Mouse (Mus musculus): ENCODE measurements around the gene Ssh2.
A peak's percentile ranks its signal among the peaks of the same experiment; 100 is the strongest.

Ssh2 gene

DNA sequence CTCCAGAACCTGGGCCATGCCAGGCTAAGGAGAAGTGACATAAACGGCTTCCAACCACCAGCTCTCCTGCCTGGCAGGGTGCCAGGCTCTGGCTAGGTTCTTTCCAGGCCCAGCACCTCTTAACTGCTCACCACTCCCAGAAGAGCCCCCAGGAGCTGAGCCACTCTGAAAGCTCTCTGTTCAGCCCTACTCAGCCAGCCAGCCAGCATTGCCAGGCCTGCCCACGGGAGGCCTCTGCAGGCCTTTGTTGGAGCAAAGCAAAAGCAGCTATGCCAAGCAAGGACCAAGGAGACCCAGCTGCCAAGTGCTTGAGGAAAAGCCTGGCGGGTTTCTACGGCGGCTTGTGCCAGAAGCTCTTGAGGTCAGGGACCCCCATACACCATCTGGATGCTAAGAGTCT is 270.7 kb downstream of the Ssh2 start:
- peaks cover 54% of the 10 kb centered on the region for H3K4me1 ChIP-seq (replicated peaks; ENCODE audit: low read depth, low read length)
- TF ChIP-seq POU5F1 (IDR thresholded peaks at IDR 0.05; ENCODE audit: borderline replicate concordance, low read length) (no peak), NANOG (IDR thresholded peaks at IDR 0.05; ENCODE audit: borderline replicate concordance, low read length) (no peak), CTCF (conservative IDR thresholded peaks at IDR 0.05; ENCODE audit: low read length) (no peak)
- H3K27me3 ChIP-seq (ENCODE audit: insufficient read depth, low read length), result peaks cover 46% of the 10 kb centered on the region

DNA sequence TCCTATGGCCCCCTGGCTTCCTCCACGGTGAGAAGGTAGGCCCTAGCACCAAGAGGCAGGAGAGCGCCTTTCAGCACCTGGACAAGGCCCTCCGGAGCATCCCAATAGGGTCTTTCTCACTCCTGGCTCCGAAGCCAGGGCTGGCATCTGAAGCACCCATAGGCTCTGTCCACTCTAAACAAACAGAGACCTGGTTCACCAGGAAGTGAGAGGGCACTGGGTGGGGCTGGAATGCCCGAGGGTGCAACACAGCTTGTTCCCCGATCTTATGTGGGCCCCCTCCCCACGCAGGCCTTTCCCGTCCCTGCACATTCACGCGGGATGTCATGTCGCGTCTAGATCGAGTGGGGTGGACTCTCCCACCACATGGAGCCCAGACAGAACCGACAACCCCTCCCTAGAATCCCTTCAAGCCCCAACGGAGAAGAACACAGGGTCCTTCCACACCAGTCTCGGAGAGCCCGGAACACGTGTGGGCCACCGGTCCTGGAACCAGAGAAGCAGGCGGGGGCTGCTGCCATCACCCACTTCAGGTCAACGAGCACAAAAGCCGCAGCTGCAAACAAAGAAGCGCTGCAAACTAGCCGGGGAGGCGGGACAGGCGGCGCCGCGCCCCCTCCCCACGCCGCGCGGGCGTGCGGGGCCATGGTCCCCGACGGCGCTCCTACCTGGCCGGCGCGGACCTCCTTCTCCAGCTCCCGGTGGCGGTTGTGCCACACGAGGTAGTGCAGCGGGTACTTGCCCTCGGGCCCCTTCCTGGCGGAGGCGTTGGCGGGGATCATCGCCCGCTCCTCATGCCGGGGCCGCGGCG is 272.9 kb downstream of the Ssh2 start:
- peaks cover 55% of the 10 kb centered on the region for H3K4me1 ChIP-seq (replicated peaks; ENCODE audit: low read depth, low read length)
- TF ChIP-seq NANOG (IDR thresholded peaks at IDR 0.05; ENCODE audit: borderline replicate concordance, low read length), result no peak
- no peak for TF ChIP-seq POU5F1 (IDR thresholded peaks at IDR 0.05; ENCODE audit: borderline replicate concordance, low read length)
- TF ChIP-seq CTCF (conservative IDR thresholded peaks at IDR 0.05; ENCODE audit: low read length), result no peak
- peaks cover 50% of the 10 kb centered on the region for H3K27me3 ChIP-seq (ENCODE audit: insufficient read depth, low read length)
- no peaks in the 10 kb centered on the region for H3K36me3 ChIP-seq (ENCODE audit: insufficient read depth, low read length)
- H3K9me3 ChIP-seq (ENCODE audit: low read length), result no peaks in the 10 kb centered on the region
- peak overlapping the region; percentile 86 for H3K4me3 ChIP-seq (replicated peaks; ENCODE audit: low read length)

More for the DNA sequence above, 270.7 kb downstream of the Ssh2 start:
- Histone ChIP-seq H3K9me3 (ENCODE audit: low read length) (no peaks in the 10 kb centered on the region), H3K36me3 (ENCODE audit: insufficient read depth, low read length) (no peaks in the 10 kb centered on the region), H3K4me3 (replicated peaks; ENCODE audit: low read length) (no peak overlapping the region)

DNA sequence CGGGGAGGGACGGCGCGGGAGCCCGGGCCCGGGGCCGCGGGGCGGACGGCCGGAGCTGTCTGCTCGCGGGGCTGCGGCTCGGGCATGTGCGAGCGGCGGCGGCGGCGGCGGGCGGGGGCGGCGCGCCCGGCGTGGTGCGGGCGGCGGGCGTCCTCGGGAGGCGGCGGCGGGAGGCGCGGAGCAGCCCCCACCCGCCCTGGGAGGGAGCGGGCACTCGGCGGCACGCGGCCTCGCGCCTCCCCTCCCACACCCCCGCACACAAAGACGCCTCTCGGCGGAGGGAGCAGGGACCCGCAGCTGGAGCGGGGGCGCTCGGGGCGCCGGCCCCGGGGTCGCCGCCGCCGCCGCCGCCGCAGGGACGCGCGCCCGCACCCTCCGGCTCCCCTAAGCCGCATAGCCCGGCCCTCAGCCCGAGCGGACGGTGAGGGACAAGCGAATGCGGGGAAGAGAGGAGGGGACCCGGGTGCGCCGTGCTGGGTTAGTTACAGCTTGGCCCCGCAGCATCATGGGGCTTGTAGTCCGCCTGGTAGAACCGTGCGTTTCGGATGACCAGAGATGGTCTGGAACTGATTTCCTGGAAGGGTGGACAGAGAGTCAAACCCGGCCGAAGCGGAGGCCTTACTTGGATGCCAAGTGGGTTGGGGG is 273.6 kb downstream of the Ssh2 start, which contains the start of gene Ankrd13b:
Ankrd13b (minus strand) TSS at position 88 of the 645 bp plus-strand sequence.
- Histone ChIP-seq H3K4me3 (replicated peaks; ENCODE audit: low read length) (peak within 1 kb of the TSS; percentile 86), H3K4me1 (replicated peaks; ENCODE audit: low read depth, low read length) (peaks cover 61% of the 10 kb centered on the region), H3K9me3 (ENCODE audit: low read length) (no peaks in the 10 kb centered on the region), H3K36me3 (ENCODE audit: insufficient read depth, low read length) (no peaks in the 10 kb centered on the region), H3K27me3 (ENCODE audit: insufficient read depth, low read length) (peaks cover 50% of the 10 kb centered on the region)
- TF ChIP-seq NANOG (IDR thresholded peaks at IDR 0.05; ENCODE audit: borderline replicate concordance, low read length), result no peak
- no peak for TF ChIP-seq POU5F1 (IDR thresholded peaks at IDR 0.05; ENCODE audit: borderline replicate concordance, low read length)
- TF ChIP-seq CTCF (conservative IDR thresholded peaks at IDR 0.05; ENCODE audit: low read length), result no peak

DNA sequence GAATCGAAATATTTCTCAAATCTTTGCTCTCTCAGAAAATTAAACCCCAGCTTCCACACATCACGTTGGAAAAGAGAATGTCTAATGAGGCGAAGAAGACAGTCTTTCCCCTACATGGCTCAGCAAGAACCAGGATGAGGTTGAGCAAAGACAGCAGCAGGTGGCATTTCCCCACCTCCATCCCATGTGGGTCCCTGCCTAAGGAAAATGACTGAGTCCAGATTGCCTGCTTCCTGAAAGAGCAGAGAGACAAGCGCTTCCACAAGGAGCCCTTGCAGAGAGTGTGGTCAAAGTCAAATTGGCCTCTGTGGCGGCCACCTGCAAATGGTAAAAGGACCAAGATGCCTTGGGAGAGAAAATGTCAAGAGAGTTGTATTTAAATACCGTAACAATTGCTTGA is 274.4 kb downstream of the Ssh2 start:
- Histone ChIP-seq H3K36me3 (ENCODE audit: insufficient read depth, low read length) (no peaks in the 10 kb centered on the region), H3K4me3 (replicated peaks; ENCODE audit: low read length) (peak overlapping the region; percentile 91; the same call in 1 of the 2 replicates), H3K9me3 (ENCODE audit: low read length) (no peaks in the 10 kb centered on the region), H3K4me1 (replicated peaks; ENCODE audit: low read depth, low read length) (peaks cover 61% of the 10 kb centered on the region), H3K27me3 (ENCODE audit: insufficient read depth, low read length) (peaks cover 50% of the 10 kb centered on the region)
- TF ChIP-seq CTCF (conservative IDR thresholded peaks at IDR 0.05; ENCODE audit: low read length) (no peak), POU5F1 (IDR thresholded peaks at IDR 0.05; ENCODE audit: borderline replicate concordance, low read length) (no peak), NANOG (IDR thresholded peaks at IDR 0.05; ENCODE audit: borderline replicate concordance, low read length) (no peak)

DNA sequence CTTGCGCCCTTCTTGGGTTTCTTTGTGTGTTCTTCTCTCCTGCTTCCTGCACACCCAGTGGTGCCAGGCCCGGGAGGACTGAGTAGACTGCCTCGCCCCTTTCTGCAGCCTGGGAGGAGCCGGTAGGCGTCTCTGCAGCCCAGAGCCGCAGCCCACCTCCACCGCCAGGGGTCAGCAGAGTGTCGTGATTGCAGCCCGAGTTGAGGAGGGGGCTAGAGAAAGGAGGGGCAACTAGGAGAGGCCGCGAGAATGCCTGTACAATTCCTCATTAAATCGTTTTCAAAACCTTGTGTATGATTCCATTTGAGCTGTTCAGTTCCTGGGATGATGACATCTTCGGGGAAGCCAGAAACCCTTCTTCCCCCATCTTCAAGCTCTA is 275.0 kb downstream of the Ssh2 start:
- H3K27me3 ChIP-seq (ENCODE audit: insufficient read depth, low read length), result peaks cover 50% of the 10 kb centered on the region
- no peak for TF ChIP-seq POU5F1 (IDR thresholded peaks at IDR 0.05; ENCODE audit: borderline replicate concordance, low read length)
- TF ChIP-seq CTCF (conservative IDR thresholded peaks at IDR 0.05; ENCODE audit: low read length), result peak; percentile 92
- TF ChIP-seq NANOG (IDR thresholded peaks at IDR 0.05; ENCODE audit: borderline replicate concordance, low read length), result no peak
- H3K9me3 ChIP-seq (ENCODE audit: low read length), result no peaks in the 10 kb centered on the region
- H3K4me3 ChIP-seq (replicated peaks; ENCODE audit: low read length), result peak overlapping the region; percentile 91
- H3K4me1 ChIP-seq (replicated peaks; ENCODE audit: low read depth, low read length), result peaks cover 61% of the 10 kb centered on the region
- H3K36me3 ChIP-seq (ENCODE audit: insufficient read depth, low read length), result no peaks in the 10 kb centered on the region; the same call in 1 of the 2 replicates

DNA sequence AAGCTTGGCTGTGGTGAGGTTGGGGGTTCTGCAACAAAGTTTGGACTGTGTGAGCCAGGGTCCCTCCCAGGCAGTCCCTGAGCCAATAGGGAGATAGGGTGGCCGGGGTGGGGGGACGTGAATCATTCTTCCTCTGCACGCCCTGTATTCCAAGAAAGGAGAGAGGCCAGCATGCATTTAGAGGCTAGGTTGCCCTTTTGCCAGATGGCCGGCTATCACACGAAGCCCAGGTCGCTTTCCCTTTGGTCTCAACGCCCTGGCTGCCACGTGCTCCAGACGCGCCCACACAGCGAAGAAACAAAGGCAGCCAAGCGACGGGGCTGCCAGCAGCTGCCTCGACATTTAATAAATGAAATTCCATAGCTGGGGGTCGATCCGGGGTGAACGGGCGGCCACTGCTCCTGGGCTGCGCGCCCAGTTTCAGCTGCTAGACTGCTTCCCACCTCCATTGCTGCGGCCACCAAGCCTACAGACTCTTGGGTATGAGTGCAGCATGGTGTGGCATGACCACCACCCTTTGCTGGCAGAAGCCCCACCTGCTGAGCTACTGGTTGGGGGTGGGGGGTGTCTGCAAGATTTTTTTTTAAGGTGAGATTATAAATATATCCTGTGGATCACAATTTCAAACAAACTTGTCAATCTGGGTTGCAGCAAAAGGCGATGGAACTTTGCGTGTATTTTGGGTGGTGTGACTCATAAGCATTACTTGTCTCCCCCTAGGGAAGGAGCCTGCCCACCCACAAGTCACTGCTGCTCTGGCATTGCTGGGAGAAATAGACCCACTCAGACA is 275.6 kb downstream of the Ssh2 start:
- peaks cover 3% of the 10 kb centered on the region; the same call in 1 of the 2 replicates for H3K36me3 ChIP-seq (ENCODE audit: insufficient read depth, low read length)
- H3K27me3 ChIP-seq (ENCODE audit: insufficient read depth, low read length), result peaks cover 46% of the 10 kb centered on the region
- H3K9me3 ChIP-seq (ENCODE audit: low read length), result no peaks in the 10 kb centered on the region
- peaks cover 65% of the 10 kb centered on the region for H3K4me1 ChIP-seq (replicated peaks; ENCODE audit: low read depth, low read length)
- TF ChIP-seq CTCF (conservative IDR thresholded peaks at IDR 0.05; ENCODE audit: low read length) (no peak), POU5F1 (IDR thresholded peaks at IDR 0.05; ENCODE audit: borderline replicate concordance, low read length) (no peak)
- H3K4me3 ChIP-seq (replicated peaks; ENCODE audit: low read length), result peak overlapping the region; percentile 91

DNA sequence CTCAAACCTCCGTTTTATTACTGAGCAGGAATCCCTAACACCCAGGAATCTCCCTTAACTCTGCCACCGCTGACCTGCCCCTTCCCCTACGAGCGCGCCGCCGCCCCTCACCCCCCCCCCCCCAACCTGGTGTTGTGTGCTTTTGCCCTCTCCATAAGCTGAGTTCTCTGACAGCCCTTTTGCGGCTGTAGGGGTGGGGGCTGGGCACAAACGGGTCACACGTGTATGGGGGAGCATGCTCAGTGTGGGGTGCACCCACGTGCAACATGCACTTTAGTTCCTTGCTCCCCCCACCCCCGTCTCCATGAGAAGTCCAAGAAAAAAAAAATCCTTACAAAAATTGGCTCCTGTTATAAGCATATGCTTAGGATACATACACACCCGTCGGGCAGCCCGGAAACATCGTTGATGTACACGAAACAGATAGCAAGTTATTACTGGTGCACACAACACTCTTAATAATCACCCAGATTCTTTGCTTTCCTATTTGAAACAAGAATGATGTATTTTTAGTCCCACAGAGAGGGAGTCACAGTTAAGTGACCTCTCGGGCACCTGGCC is 276.3 kb downstream of the Ssh2 start:
- peaks cover 3% of the 10 kb centered on the region; the same call in 1 of the 2 replicates for H3K36me3 ChIP-seq (ENCODE audit: insufficient read depth, low read length)
- TF ChIP-seq NANOG (IDR thresholded peaks at IDR 0.05; ENCODE audit: borderline replicate concordance, low read length), result no peak
- TF ChIP-seq POU5F1 (IDR thresholded peaks at IDR 0.05; ENCODE audit: borderline replicate concordance, low read length), result no peak
- no peak for TF ChIP-seq CTCF (conservative IDR thresholded peaks at IDR 0.05; ENCODE audit: low read length)
- no peaks in the 10 kb centered on the region for H3K9me3 ChIP-seq (ENCODE audit: low read length)
- peaks cover 41% of the 10 kb centered on the region for H3K27me3 ChIP-seq (ENCODE audit: insufficient read depth, low read length)
- H3K4me1 ChIP-seq (replicated peaks; ENCODE audit: low read depth, low read length), result peaks cover 72% of the 10 kb centered on the region
- H3K4me3 ChIP-seq (replicated peaks; ENCODE audit: low read length), result peak overlapping the region; percentile 91
